Mouse (Mus musculus) heart, adult 11 months (tissue): Measurements from ENCODE around the gene Gm8909.
"Not testable (repeated sequence)": the region's sequence is repeated elsewhere in the genome, so short reads cannot be mapped to it uniquely, and the experiment has no call there.

Source experiments
- DNase-seq: peaks from one replicate; pipeline ENCODE4 v3.0.0; 2022

Gene Gm8909

GRCm38 (mm10) chr17:36161129-36162051 lies 6.9 kb downstream of the Gm8909 start:
- DNase-seq, result peak; percentile 87

DNA sequence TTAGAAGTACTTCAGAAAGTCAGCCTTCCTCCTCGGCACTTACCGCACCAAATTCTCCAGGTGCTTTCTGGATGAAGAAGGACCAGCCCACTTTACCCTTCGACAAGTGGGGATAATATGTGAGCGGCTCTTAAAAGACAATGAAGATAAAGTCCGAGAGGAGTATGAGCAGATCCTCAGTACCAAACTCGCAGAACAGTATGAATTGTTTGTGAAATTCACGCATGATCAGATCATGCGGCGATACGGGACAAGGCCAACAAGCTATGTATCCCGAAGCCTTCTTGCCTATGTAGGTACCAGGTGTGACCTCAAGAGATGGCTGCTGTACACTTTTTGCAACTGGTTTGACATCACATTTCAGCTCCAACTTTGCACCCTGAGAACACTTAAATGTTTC lies 10.1 kb downstream of the Gm8909 start:
- not testable (repeated sequence) for DNase-seq

GRCm38 (mm10) chr17:36157782-36158181 lies 10.6 kb downstream of the Gm8909 start:
- peak; percentile 86 for DNase-seq

GRCm38 (mm10) chr17:36154271-36155149 lies 13.8 kb downstream of the Gm8909 start:
- peak; percentile 52 for DNase-seq

- DNase-seq, result not testable (repeated sequence)
These were observed 17.1 kb downstream of the Gm8909 start for GRCm38 (mm10) chr17:36151200-36151599.

DNA sequence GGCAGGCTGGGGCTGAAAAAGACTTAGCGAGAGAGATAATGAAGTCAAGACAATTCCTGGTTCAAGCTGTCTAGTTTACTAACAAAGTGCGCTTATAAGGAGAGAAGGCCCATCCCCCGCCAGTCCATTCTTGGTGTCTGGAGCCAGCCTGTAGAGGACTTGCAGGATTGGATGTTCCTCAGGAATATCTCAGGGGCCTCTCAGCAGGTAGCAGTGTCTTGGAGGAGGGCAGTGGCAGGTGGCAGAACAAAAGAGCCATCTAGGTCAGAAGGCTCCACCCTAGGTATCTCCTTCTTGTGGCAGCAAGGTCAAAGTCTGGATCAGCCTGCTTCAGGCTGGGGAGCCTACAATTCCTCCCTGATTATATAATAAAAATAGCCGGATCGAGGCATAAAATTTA lies 19.9 kb downstream of the Gm8909 start:
- DNase-seq, result not testable (repeated sequence)

GRCm38 (mm10) chr17:36146937-36147336 lies 21.4 kb downstream of the Gm8909 start:
- DNase-seq, result not testable (repeated sequence)

DNA sequence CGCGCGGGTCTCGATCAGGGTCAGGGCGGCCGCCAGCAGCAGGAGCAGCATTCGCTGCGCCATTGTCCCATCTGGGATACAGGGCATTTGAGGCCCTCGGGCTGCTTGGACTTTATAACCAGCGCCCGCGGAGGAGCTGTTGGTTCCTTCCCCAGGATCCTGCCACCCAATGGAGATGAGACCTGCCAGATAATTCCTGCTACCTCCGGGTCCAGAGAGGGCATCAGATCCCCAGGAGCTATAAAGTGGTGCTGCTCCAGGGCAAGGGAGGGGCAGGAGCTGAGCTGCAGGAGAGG lies 22.5 kb downstream of the Gm8909 start:
- not testable (repeated sequence) for DNase-seq

- peak; percentile 92 for DNase-seq
These were observed 23.1 kb downstream of the Gm8909 start for GRCm38 (mm10) chr17:36145111-36145860.

- peak; percentile 68 for DNase-seq
These were observed 32.0 kb downstream of the Gm8909 start for GRCm38 (mm10) chr17:36136299-36136848.

DNA sequence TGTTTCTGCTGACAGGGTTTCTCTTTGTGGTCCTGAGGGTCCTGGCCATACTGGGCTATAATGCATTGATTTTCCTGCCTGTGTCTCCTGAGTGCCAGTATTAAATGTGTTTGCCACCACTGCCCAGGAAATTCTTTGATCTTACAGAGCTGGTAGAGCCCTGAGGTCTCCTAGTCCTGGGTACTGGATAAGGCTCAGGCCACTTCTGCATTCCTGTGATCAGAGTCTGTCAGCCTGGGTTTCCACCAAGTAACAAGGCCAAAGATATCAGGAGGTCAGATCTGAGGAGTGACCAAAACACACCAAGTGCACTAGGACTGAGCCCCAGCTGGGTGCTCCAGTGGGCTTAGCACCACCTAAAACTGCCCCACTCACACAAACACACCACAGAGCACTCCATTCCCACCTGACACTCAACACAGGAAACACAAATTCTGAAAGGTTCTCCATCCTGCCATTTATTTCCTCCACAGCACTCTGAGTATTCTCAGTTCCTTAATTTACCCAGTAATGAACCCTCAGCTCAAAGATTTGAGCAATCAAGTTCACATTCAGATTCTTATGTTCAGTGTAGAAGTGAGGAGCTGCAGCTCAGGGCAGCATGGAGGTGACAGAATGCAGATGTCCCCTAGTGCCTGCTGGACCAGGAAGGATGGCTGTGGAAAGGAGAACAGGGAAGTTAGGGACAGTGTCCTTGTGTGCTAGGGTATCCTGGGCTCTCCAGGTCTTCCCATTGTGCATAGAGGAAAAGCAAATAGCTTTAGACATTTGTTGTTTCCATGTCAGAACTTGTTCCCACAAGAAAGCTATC lies 32.7 kb downstream of the Gm8909 start:
- peak; percentile 86 for DNase-seq

DNA sequence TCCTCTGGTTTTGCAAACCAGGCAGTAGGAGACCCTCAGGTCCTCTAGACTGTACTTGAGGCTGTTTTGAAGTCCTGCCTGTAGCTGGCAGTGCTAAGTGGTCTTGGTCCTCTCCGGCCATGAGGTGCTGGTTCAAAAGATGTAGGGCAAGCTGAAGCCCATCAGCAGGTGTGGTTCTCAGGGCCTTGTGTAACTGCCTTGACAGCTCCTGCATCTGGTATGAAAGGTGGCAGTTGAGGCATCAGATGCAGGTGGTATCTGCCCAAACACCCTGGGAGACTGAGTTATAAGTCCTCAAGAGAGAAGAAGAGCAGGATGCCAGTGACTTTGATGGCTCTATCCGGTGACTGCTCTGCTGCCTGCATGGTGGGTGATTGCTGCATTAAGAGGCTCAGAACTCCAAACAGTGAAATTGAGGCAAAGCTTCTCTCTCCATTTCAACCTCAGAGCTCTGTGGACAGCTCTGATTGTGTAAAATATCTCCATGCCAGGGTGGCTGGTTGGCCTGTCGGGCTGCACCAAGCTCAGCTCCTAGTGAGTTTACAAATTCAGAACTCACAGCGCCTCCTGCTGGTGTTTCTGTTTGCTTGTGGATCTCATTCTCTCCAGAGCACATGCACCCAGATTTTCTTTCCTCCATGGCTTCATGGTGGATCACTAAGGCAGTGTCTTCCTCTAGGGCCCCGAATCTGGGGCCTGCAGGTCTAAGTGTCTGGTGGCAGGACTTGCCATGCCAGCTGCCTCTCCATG lies 36.6 kb downstream of the Gm8909 start:
- DNase-seq, result peak; percentile 79

- DNase-seq, result peak; percentile 94
These were observed 39.1 kb downstream of the Gm8909 start, which contains the start of gene Gm7030 for GRCm38 (mm10) chr17:36128968-36129817. Gm7030 (minus strand) TSS chr17:36129425.

GRCm38 (mm10) chr17:36128525-36128924 lies 39.8 kb downstream of the Gm8909 start:
- DNase-seq, result peak; percentile 80

DNA sequence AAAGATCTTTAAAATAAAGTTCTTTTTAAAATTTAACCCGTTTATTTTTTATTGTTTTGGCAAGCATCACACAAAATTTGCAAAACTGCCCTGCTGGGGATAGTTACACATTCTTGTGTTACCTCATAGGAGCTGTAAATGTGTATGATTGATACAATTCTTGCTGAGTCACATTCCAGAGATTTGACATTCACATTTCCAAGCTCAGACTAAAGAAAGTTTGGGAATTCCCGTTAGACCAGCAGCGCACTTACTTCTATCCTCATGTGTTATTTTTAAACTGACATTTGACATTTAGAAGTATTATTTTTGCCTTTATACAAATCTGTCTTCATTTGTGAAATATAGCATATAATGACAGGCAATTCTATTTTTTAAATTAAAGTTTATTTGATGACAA lies 44.2 kb downstream of the Gm8909 start:
- peak; percentile 10 for DNase-seq

GRCm38 (mm10) chr17:36121352-36122020 lies 46.9 kb downstream of the Gm8909 start, which contains the start of gene Gm19684:
Gm19684 (plus strand) TSS chr17:36121678.
- DNase-seq, result peak; percentile 99

GRCm38 (mm10) chr17:36120839-36121238 lies 47.5 kb downstream of the Gm8909 start:
- DNase-seq, result peak; percentile 93

GRCm38 (mm10) chr17:36116545-36116944 lies 51.8 kb downstream of the Gm8909 start:
- DNase-seq, result peak; percentile 79
